Mouse (Mus musculus) G1E (cell line): ENCODE measurements around the gene Tfe3.
"Not testable (repeated sequence)": the region's sequence is repeated elsewhere in the genome, so short reads cannot be mapped to it uniquely, and the experiment has no call there.

Source experiments
- CTCF ChIP-seq: IDR thresholded peaks from 2 replicates; pipeline ENCODE4 v1.5.1; 2012; ENCODE audit warnings: low read depth, low read length, inconsistent platforms, mixed read lengths
- GATA1 ChIP-seq: IDR thresholded peaks from 2 replicates; pipeline ENCODE4 v1.6.1; 2012; ENCODE audit warnings: borderline replicate concordance, low read length, inconsistent platforms, mixed read lengths
- GATA2 ChIP-seq: IDR thresholded peaks from 2 replicates; pipeline ENCODE4 v1.6.1; 2012; ENCODE audit warnings: low read depth, low read length, inconsistent platforms, borderline replicate concordance
- POLR2AphosphoS5 ChIP-seq: IDR thresholded peaks from 2 replicates; pipeline ENCODE4 v1.6.1; 2012; ENCODE audit warnings: low read depth, low read length, inconsistent platforms; ENCODE audit not compliant: insufficient replicate concordance
- TAL1 ChIP-seq: conservative IDR thresholded peaks from 2 replicates; pipeline ENCODE4 v1.6.1; 2012; ENCODE audit warnings: low read depth, low read length, inconsistent platforms, mixed read lengths

DNA sequence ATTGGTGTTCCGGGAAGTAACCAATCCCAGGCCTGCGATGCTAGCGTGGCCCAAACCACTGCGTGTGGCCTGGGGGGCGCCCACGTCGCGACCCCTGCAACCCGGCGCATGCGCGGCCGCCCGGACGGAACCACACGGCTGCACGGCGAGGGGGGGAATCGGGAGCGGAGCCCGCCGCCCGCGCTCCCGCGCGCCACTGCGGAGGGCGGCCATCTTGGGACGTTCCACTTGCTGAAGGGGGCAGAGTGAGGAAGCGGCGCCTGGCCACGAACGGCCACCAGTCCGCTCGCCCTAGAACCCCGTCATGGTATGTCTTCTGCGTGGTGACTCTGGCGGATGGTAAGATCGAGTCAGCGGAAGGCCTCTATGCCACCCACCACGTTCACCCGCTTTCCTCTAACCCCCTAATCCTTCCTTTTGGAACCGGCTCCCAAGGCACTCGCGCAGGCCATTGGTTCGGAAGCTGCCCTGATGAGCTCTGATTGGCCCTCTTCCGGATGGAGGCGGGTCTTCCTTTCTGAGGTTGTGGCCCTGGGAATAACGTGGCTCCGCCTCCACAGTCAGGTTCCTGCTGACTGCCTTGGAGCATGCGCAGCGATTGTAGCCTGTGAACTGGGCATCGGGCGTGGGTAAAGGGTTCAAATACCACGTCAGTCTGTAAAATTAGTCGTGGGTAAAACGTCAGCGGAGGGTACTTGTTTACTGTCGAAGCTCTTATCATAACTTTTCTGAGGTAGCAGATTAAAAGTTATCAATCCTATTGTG is 48.0 kb upstream of the Tfe3 start, which contains the start of gene Wdr45:
- TF ChIP-seq TAL1, CTCF, GATA2, GATA1, POLR2AphosphoS5: not testable (repeated sequence)
